Mouse (Mus musculus) frontal cortex, adult (tissue): ENCODE measurements at regions not wholly inside any gene's neighbourhood (a gene's known extent, or its start where the extent isn't known, plus 50 kb on each side); places are given as distances from the start of the nearest gene placed in this dataset.
A peak's percentile ranks its signal among the peaks of the same experiment; 100 is the strongest.

Experiments used
- ATAC-seq: cut with Nextera tagmentation; 2 replicates; pipeline ENCODE4 v1.9.2; 2017; ENCODE audit warnings: mild to moderate bottlenecking, moderate library complexity, mixed read lengths; ENCODE audit not compliant: low TSS enrichment

DNA sequence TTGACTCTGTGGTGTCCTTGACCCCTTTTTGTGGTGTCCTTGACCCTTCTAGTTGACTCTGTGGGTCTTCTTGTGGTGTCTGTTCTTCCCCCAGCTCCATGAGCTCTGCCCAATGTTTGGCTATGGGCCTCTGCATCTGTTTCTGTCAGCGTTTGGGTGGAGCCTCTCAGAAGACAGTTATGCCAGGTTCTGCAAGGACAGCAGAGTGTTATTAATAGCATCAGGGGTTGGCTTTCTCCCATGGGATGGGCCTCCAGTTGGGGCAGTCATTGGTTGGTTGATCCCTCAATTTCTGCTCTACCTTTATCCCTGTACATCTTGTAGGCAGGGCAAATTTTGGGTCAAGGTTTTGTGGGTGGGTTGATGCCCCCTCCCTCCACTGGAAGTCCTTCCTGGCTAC, 138.8 kb downstream of the Tex29 start:
- ATAC-seq: no peak

DNA sequence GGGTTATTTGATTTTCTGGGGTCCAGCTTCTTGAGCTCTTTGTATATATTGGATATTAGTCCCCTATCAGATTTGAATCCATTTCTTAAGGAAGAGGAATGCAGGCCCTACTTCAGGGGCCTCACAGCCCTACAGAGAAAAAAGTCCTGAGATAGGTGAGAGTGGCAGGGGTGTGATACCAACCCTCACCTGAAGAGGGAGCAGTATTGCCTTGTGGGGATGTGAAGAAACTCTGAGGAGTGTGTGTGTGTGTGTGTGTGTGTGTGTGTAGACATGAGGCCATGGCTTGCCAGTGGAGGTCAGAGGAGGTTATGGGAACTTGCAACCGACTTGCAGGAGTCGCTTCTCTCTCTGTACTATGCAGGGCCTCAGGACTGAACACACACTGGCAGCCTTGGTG, 141.2 kb downstream of the Tex29 start:
- no peak for ATAC-seq

DNA sequence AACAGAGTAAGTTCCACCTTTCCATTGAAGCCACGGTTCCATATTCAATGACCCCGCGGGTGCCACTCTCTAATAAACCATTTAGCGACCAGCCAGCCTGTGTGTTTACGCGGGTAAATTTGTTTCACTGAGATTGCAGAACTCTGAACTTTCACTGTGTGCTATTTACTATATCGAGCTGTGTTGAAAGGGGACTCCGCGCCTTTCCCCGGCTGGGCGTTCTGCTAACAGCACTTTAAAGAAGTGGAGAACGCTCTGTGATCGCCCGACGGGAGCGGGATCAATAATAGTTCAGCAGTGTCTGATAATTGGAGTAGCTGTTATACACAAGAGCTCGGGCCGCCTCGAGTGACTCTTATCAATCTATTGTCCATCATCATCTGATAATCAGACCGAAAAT, 149.8 kb downstream of the Tex29 start:
- no peak for ATAC-seq

DNA sequence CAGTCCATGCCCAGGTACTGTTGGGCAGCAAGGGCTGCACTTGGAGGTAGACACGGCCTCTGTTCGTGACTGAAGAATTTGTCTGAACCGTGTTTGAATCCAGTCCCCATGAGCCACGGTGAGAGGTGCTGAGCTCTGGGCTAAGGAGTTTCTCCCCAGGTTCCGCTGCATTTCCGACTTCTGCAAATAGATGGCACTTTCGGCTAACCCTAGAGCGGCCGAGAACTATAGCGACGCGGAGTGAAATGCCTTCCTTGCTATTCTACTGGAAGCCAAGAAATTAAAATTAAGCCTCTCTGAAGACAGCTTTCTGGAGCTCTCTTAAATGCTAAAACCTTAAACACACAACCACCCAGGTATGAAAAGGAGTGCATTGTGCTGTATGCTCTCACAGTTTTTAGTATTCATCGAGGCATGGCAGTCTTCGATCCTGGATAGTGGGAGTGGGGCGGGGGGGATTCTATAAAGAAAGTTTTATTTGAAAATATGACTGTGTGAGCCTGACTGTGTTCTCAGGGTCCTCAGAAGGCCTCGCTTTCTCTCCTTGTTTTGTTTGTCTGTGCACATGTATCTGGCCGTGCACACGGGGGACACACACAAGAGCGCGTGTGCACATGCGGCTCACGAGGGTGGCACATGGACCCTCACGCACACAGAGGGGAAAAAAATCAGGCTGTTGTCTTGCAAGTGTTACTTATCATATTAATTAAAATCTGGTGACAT, 159.6 kb downstream of the Tex29 start:
- ATAC-seq: peak; percentile 95

DNA sequence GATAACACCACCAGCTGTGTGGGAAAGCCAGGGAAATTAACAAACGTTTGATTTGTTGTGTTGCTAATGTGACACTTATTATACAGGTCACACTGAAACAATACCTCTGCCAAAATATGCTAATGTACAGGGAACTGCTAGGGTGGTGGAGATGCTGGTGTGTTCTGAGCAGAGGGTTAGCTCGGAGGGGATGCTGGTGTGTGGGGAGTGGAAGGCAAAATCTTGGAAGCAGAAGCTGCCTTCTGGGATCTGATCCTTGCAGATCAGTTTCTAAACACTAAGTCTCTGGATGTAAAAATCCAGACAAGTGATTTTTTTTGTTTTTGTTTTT, 160.2 kb downstream of the Tex29 start:
- no peak for ATAC-seq

DNA sequence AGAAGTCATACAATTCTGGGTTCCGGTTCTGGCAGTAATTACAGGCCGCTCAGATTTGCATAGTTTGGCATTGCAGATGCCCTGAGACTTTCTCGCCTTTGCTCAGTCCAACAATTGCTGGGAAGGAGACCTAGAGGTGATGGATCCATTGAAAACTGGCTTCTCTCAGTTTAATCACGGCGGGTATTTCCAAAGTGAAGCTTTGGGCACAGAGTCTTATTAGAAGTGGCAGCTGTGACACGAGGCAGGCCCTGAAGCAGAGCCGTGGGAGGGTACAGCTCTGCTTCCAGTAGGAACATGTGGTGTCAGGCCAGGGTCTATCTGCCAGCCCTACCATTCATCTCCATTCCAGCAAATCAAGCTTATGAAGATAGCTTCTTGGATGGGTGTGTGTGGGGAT, 164.0 kb downstream of the Tex29 start:
- ATAC-seq: no peak

DNA sequence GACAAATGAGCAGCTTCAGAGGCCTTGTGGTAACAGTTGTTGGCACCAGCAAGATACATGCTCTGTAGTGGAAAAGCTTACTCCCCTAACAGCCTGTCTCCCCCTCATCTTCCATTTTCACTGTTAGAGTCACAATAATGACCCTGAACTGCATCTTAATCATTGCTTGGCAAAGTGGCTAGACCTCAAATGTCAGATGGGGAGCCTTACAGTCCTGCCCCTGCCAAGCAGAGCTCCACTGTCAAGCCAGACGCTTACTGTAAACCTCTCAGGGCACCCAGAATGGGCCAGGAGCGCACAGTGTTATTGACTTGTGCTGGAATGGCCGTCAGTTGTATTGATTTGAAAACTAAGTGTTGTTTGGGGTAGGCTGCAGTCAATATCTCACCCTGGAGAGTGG, 172.5 kb downstream of the Tex29 start:
- ATAC-seq: no peak

DNA sequence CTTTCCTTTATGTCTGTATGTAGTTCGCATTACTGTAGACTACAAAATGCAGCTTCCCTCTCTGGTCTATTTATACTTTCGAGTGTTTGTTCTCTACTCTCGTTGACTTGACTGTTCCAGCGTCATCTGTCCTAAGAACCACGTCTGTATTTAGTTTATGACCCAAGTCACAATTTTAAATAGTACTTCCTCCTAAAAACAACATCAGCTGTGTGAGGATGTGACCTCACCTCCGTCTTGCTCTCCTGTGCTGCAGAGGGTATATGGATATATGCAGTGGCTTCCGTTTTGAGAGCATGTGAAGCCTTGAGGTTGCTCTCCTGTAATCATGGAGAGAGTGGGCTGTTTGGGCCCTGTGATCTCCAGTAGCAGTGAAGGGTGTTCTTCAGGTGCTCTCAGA, 177.5 kb downstream of the Tex29 start:
- no peak for ATAC-seq

DNA sequence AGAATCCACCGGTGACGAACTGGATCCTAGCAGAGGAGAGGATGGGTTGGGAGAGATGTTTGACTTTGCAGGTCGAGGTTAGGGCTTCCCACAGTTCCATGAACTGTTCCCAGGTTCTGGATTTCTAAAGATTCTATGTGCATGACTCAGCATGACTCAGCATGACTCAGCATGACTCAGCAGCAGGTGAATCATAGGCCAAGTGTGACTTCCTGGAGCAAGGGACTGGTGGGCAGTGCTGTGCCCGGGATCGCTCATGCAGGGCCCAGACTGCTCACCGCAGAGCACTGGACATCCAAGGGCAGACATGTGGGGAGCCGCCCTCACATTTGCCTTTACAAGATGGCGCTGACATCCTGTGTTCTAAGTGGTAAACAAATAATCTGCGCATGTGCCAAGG, 179.0 kb downstream of the Tex29 start:
- no peak for ATAC-seq

DNA sequence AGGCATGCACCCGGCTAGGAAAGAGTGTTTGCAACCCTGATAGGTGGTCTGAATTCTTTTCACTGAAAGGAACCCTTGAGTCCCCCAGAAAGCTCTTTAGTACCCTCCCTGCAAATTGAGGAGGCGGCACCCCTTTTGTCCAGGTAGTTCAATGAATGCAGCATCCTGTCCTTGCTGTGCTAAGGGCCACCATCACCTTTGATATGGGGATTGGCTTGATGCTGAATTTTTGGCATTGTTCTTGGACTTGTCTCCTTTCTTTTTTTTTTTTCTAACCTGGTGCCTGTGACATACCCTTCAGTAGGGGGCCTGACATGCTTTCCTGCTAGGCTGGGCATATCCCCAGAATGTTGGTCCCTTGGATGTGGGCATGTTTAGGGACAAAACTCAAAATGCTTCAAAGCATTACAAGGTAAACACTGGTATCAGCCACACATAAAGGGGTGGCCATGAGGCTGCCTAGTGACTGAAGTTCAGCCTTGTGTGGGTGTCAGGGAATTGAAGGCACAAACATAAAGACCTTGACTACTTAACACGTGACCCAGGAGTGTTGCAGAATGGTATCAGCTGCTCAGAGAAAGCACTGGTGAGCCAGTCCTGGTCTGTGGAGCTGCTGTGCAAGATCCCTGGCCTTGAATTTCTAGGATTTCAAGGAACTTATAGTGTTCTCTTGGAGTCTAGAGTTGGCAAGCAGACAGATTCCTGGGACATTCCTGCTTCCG, 183.6 kb downstream of the Tex29 start:
- ATAC-seq: no peak

DNA sequence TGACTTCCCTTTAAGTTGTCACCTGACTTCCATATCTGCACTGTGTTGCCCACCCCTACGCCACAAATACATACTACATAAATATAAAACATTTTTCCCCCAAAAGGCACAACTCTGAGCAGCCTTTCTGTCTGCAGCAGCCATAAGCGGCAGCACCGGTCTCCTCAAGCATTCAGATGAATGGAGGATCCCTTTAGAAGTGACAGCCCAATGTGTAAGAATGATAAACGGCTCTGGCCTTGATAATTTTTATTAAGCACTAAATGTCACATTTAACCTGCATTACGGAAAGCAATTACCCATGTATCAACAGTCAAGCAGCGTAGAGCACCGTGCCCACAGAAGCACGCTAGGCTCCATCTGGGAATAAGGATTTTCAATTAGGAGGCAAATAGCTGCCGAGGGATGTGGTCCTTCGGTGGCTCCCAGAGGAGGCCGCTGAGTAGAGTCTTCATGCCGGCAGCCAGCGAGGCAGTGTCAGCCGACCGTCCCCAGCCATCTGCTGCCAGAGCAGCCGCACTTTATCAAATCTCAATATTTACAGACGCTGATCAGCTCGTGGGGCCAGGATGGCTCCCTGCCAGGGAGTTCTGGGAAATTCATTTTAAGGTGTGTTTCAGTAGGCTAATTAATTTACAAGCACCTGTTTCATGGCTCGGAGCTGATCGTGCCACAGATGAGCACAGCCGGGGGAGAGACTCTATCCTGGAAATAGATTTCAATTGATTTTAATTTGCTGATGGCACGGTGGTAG, 190.3 kb downstream of the Tex29 start:
- no peak for ATAC-seq

DNA sequence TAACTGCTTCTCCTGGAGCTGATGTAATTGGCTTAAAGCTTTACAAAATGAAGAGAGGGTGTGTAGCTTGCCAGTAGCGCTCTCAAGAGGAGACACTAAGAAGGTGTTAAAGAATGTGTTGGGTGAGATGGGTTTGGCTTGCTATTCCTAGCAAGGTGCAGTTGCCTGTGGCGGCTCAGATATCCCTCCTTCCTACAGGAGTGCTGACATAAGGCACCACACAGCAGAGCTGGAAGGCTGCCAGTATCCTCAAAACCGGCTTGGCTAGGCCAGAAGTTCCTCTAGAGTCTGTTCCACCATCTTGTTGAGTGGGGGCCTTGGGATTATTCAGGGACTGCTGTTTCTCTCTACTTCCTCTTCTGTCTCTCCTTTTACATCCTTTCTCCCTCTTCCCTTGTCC, 191.5 kb downstream of the Tex29 start:
- ATAC-seq: peak; percentile 85

DNA sequence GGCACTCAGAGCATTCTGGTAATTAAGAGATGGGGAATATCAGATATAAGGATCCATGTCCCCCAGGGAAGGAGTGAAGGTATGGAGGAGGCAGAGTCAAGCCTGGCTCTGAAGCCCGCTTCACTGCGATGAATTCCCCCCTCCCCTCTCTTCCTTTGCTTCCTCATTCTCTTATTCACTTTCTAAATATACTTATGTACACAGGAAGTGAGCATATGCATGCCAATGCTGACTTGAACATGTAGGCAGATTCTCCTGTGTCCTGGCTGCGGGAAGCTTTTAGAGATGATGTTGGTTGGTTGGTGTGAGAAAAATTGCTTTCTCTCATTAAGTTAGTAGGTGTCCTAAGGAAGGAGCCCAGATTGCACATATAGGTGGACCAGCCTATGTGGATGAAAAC, 192.1 kb downstream of the Tex29 start:
- ATAC-seq: peak; percentile 69

DNA sequence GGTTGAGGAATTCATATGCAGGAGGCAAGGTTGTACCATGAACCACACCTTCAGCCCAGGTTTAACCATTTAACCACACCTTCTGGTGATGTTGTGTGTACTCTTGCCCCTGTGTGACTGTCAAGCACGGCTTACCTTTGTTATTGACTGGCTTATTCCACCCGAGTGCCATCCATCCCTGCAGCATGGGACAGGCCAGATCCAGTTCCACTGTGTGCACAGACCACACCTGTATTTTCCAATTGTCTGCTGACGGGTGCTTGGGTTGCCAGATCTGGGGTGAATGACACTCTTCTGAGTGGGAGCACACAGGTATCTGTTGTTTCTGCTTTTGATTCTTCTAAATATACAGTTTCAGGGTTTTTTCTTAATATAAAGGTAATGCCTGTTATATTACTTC, 196.1 kb downstream of the Tex29 start:
- no peak for ATAC-seq

DNA sequence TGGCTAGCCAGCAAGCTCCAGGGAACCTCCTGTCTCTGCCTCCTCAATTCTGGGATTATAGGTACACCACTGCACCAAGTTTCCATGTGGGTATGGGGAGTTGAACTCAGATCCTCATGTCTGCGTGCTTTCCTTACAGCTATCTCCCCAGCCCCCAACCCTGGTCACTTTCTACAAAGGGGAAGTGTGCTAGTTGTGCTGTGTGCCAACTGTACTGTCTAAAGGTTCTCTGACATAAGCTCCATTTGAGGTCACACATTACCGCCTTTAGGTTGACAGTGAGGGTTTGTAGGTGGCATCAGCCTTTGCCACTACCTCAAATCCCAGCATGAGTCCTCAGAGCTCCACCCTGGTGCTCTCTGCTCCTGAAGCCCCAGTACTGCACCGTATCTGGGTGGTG, 200.7 kb downstream of the Tex29 start:
- ATAC-seq: no peak

DNA sequence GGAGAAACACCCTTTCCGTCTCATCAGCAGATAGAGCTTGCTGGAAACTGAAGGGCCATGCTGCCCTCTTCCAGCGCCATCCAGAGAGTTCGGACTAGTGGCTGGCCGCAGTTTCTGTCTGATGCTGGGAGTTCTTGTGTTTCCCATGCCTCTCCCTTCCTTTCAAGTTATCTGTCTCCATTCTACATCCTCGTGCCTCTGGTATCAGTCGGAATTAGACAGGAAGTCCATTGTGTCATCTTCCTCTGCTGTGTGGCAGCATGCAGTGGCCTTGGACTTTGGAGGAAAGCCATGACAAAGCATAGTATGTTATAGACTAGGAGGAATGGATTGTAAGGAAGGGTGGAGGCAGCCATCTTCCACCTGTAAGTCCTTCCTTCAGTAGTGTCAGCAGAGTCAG, 201.4 kb downstream of the Tex29 start:
- ATAC-seq: no peak

DNA sequence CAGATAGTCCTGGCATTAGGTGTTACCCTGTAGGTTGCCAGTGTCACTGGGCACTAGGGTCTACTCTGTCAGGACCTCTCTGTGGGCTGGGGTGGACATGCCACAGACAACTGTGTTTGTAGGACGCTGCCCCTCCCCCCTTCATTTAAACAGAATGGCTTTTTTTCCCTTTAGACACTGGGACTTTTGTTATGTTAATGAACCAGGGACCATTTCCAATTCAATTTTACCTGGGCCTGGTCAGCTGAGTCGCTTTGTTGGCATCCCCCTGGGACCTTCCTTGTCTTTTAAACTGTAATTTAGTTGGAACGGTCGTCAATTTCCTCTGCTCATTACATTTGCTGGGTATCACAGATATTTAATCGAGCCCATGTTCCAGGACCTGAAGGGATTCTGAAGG, 210.6 kb downstream of the Tex29 start:
- ATAC-seq: no peak

DNA sequence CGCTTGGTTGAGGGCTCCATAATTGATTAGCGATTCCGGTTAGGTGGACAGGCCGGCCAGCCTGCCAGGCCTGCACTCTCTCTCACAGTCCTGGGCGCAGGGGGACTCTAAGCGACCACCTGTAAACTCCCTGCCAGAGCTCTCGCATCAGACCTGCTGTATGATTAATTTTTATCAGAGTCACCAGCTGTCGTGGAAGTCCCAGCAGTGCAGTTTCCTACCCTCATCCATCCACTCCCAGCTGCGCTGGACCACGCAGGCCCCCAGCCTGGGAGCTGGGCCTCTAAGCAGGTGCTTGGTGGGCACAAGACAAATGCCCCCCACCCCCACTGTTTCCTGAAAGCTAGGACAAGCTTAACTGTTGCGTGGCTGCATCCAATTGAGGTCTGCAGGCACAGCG, 211.1 kb downstream of the Tex29 start:
- no peak for ATAC-seq

DNA sequence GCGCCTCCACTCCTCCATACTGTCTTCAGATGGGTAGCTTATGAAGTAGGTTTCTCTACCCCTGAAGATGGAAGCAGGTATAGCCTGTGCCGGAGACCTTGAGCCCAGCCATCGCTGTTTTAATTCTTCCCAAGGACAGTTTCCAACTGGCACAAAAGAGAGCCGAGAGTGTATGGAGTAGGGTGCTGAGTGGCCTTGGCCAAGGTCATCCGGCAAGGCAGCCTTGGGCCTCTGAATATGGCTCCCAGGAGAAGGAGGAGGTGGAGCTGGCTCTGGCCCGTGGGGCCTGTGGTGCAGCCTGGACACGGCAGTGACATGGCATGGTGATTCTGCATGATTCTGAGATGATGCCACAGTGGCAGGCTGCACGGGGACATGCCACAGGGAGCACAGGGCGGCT, 215.7 kb downstream of the Tex29 start:
- ATAC-seq: no peak

DNA sequence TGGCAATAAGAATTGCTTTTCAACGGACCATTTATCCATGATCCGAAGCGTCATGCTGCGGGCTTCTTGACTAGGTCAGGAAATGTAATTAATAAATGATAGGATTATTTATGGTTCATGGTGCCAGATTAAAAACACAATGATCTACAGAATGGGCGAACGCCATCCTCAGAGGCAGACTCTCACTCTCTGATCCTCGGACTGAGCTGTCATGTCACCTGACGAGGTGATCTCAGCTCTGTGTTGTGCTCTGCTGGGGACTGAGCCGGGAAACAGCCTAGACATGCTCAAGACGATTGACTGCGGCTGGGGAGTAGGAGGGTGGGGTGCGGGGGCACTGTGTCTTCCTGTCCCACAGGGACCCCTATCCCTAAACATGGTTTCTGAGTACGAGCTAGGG, 217.4 kb upstream of the A230072I06Rik start:
- ATAC-seq: no peak

DNA sequence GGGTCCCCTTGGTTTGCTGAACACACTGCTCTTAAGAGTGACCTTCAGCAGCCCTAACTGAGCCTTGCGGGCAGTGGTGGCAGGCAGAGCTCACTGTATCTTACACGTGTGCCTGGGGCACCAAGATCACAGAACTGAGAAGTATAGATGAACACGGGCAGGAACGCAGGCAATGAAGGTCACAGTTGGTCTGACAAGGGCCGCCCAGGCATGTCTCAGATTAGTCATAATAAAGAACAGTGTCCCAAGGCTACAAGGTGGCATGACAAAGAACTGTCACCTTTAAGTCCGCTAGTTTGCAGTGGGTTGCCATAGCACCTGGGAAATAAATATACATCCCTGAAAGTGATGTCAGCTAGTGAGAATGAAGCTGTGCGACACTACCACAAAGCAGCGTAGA, 215.9 kb upstream of the A230072I06Rik start:
- no peak for ATAC-seq

DNA sequence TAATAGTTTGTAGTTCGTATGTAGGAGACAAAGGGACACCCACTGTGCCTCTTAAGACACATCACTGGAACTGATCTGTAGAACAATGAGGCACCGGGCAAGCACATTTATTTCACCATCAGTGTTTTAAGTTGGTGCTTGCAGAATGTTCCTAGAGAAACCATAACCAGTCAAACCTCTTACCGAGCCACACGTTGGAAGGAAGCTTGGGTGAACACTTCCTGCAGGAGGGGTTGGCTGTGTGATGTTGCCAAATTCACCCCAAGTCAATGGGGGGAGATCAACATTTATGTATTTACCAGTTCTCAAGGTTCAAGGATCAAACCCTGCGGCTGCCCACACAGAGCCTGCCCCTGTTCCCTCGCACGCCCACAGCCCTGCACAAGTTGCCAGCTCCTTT, 214.0 kb upstream of the A230072I06Rik start:
- ATAC-seq: no peak

DNA sequence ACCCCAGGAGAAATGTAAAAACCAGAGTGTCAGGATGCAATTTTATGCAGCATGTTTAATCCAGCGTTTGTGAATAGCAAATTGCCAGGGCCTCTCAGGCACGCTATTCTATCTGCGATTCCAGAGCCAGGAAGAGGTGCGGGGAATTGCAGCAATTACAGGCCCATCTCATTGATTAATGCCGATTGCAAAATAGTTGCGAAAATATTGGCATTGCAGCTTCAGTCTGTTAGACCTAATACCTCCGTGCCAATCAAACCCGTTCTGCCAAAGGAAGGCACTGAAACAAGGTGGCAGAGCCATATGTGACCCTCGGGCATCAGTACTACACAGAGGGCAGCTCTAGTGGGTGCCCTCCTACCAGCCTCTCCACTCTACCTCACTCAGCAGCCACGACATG, 212.2 kb upstream of the A230072I06Rik start:
- no peak for ATAC-seq
